Mouse (Mus musculus): Measurements from ENCODE around the gene Podnl1. TPM values are rescaled to one million over a fixed set of nuclear protein-coding genes. Genes with fewer than 3 reads are reported as not detected.

The Podnl1 gene
- polyA plus RNA-seq, 2 experiments, result 0.04 TPM; not detected in 1

DNA sequence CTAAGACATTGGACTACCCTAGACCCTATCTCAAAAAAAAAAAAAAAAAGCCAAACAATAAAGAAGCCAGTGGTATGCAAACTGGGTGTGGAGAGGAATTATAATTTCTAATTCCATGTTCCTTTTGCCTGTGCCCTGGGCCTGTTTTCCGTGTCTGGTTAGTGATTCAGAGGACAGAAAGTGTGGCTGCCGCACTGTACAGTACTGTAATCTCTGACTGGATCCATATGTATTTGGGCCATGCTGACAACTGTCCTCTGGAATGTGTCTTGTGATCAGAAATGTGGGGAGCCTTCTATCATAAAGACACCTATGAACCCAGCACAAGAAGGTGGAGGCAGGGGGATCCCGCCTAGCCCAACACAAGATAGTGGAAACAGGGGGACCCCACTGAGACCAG lies 3.6 kb upstream of the Podnl1 start:
- H3K27ac ChIP-seq, result no peak overlapping the region
- no peaks in the 10 kb centered on the region for H3K36me3 ChIP-seq (replicated peaks; ENCODE audit: control insufficient read depth, insufficient read depth, low read depth)
- no peak overlapping the region for H3K4me2 ChIP-seq (ENCODE audit: low read depth)
- WGBS (ENCODE audit: insufficient replicate concordance), result 64% methylated on average over 3 of the region's 3 CpGs
- H3K4me1 ChIP-seq (replicated peaks; ENCODE audit: control insufficient read depth in 2 of 2, insufficient read depth in 2 of 2, low read length in 1 of 2), result no peaks in the 10 kb centered on the region
- no peak overlapping the region for H3K9ac ChIP-seq (replicated peaks)
- H3K4me3 ChIP-seq (ENCODE audit: insufficient read depth in 1 of 2, low read depth in 2 of 2, low read length in 2 of 2), result no peak overlapping the region
- no peaks in the 10 kb centered on the region for H3K9me3 ChIP-seq (ENCODE audit: control insufficient read depth, low read length)
- TF ChIP-seq EP300 (IDR thresholded peaks at IDR 0.05; ENCODE audit: low read depth) (no peak), CTCF (IDR thresholded peaks at IDR 0.05; ENCODE audit: low read depth) (no peak)
- no peaks in the 10 kb centered on the region for H3K27me3 ChIP-seq (ENCODE audit: control insufficient read depth, insufficient read depth, low read length)
- ATAC-seq (ENCODE audit: insufficient read depth) (no peak), DNase-seq (ENCODE audit: low read depth in 3 of 3, low spot score in 3 of 3) (no peak)

DNA sequence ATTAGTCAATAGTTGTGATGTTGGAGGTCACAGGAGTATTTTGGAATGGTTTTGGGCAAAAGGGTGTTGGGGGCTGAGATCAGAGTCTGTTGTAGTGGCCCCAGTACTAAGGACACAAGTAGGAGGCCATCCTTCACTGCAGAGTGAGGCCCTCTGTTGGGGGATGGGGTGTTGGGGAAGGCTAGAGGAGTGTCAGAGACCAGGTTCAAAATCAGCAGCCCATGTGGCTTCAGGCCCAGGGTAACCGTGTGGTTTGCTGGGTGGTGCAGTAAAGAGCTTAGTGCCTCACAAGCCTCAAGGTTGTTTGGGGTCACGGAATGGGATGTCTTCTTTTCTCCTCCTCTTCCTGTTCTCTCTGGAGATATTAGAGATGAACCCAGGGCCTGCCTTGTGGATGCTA lies 953 bp downstream of the Podnl1 start:
- no peak for ATAC-seq (ENCODE audit: insufficient read depth)
- no peak for TF ChIP-seq EP300 (IDR thresholded peaks at IDR 0.05; ENCODE audit: low read depth)
- TF ChIP-seq CTCF (IDR thresholded peaks at IDR 0.05; ENCODE audit: low read depth), result no peak

DNA sequence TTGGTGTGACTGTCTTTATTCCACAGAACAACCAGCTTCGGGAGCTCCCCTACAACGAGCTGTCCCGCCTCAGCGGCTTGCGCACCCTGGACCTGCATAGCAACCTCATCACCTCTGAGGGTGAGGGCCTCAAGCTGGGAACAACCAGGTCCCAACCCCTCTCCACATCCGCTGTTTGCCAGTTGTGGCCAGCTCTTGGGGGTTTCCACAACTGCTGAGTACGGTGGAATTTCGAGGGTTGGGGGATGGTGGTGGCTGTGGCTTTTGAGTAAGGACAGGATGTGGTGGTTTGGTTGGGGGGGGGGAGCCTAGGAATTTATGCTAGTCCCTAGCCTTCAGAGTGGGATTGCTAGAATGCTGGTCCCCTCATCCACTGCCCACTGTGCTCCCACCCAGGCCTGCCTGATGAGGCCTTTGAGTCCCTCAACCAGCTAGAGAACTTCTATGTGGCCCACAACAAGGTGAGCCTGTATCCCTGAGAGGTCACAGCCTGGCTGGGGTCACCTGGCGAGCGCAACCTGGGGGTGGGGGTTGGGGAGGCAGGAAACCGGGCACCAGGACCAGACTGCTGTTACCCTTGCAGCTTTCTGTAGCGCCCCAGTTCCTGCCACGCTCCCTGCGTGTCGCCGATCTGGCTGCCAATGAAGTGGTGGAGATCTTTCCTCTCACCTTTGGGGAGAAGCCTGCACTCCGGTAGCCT lies 1.6 kb downstream of the Podnl1 start:
- WGBS (ENCODE audit: insufficient replicate concordance), result 36% methylated on average over 17 of the region's 17 CpGs
- Histone ChIP-seq H3K9me3 (ENCODE audit: control insufficient read depth, low read length) (no peaks in the 10 kb centered on the region), H3K27me3 (ENCODE audit: control insufficient read depth, insufficient read depth, low read length) (no peaks in the 10 kb centered on the region), H3K27ac (no peak overlapping the region), H3K4me2 (ENCODE audit: low read depth) (no peak overlapping the region), H3K36me3 (replicated peaks; ENCODE audit: control insufficient read depth, insufficient read depth, low read depth) (no peaks in the 10 kb centered on the region), H3K4me1 (replicated peaks; ENCODE audit: control insufficient read depth in 2 of 2, insufficient read depth in 2 of 2, low read length in 1 of 2) (no peaks in the 10 kb centered on the region), H3K9ac (replicated peaks) (no peak overlapping the region), H3K4me3 (ENCODE audit: insufficient read depth in 1 of 2, low read depth in 2 of 2, low read length in 2 of 2) (no peak overlapping the region)
- no peak for DNase-seq (ENCODE audit: low read depth in 3 of 3, low spot score in 3 of 3)
- ATAC-seq (ENCODE audit: insufficient read depth), result no peak
- no peak for TF ChIP-seq EP300 (IDR thresholded peaks at IDR 0.05; ENCODE audit: low read depth)
- no peak for TF ChIP-seq CTCF (IDR thresholded peaks at IDR 0.05; ENCODE audit: low read depth)

More for the DNA sequence above, 953 bp downstream of the Podnl1 start:
- Histone ChIP-seq H3K4me3 (ENCODE audit: insufficient read depth in 1 of 2, low read depth in 2 of 2, low read length in 2 of 2) (no peak overlapping the region), H3K4me2 (ENCODE audit: low read depth) (no peak overlapping the region), H3K9ac (replicated peaks) (no peak overlapping the region), H3K36me3 (replicated peaks; ENCODE audit: control insufficient read depth, insufficient read depth, low read depth) (no peaks in the 10 kb centered on the region), H3K27ac (no peak overlapping the region), H3K9me3 (ENCODE audit: control insufficient read depth, low read length) (no peaks in the 10 kb centered on the region), H3K27me3 (ENCODE audit: control insufficient read depth, insufficient read depth, low read length) (no peaks in the 10 kb centered on the region), H3K4me1 (replicated peaks; ENCODE audit: control insufficient read depth in 2 of 2, insufficient read depth in 2 of 2, low read length in 1 of 2) (no peaks in the 10 kb centered on the region)
- no peak for DNase-seq (ENCODE audit: low read depth in 3 of 3, low spot score in 3 of 3)
- WGBS (ENCODE audit: insufficient replicate concordance), result 42% methylated on average over 2 of the region's 2 CpGs

DNA sequence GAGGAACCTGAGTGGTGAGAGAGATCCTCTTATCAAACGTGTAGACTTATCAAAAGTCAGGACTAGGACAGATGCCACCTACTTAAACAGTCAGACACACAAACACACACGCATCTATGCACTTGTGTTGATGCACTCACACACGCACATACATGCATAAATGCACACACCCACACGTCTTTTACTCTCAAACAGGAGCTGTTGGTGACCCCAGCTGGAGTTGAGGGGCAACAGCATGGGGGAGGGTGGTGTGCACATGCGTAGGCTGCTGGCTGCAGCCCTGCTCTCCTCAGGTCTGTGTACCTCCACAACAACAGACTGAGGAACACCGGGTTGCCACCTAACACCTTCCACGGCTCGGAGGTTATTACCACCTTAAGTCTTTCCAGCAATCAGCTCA lies 2.5 kb downstream of the Podnl1 start:
- H3K9me3 ChIP-seq (ENCODE audit: control insufficient read depth, low read length), result no peaks in the 10 kb centered on the region
- DNase-seq (ENCODE audit: low read depth in 3 of 3, low spot score in 3 of 3) (no peak), ATAC-seq (ENCODE audit: insufficient read depth) (no peak)
- no peaks in the 10 kb centered on the region for H3K27me3 ChIP-seq (ENCODE audit: control insufficient read depth, insufficient read depth, low read length)
- no peaks in the 10 kb centered on the region for H3K4me1 ChIP-seq (replicated peaks; ENCODE audit: control insufficient read depth in 2 of 2, insufficient read depth in 2 of 2, low read length in 1 of 2)
- H3K9ac ChIP-seq (replicated peaks), result no peak overlapping the region
- no peak overlapping the region for H3K4me3 ChIP-seq (ENCODE audit: insufficient read depth in 1 of 2, low read depth in 2 of 2, low read length in 2 of 2)
- TF ChIP-seq EP300 (IDR thresholded peaks at IDR 0.05; ENCODE audit: low read depth) (no peak), CTCF (IDR thresholded peaks at IDR 0.05; ENCODE audit: low read depth) (no peak)
- no peak overlapping the region for H3K4me2 ChIP-seq (ENCODE audit: low read depth)
- no peaks in the 10 kb centered on the region for H3K36me3 ChIP-seq (replicated peaks; ENCODE audit: control insufficient read depth, insufficient read depth, low read depth)
- H3K27ac ChIP-seq, result no peak overlapping the region
- 38% methylated on average over 8 of the region's 8 CpGs for WGBS (ENCODE audit: insufficient replicate concordance)

DNA sequence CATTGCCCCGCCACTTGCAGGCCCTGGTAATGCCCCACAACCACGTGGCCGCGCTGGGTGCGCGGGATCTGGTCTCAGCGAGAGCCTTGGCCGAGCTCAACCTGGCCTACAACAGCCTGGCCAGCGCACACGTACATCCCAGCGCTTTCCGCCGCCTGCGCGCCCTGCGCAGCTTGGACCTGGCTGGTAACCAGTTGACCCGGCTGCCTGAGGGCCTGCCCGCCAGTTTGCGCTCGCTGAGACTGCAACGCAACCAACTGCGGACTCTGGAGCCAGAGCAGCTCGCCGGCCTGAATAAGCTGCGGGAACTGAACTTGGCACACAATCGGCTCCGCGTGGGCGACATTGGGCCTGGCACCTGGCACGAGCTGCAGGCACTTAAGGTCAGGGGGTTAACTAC lies 5.0 kb downstream of the Podnl1 start:
- ATAC-seq (ENCODE audit: insufficient read depth) (no peak), DNase-seq (ENCODE audit: low read depth in 3 of 3, low spot score in 3 of 3) (no peak)

More for the DNA sequence above, 5.0 kb downstream of the Podnl1 start:
- no peaks in the 10 kb centered on the region for H3K27me3 ChIP-seq (ENCODE audit: control insufficient read depth, insufficient read depth, low read length)
- TF ChIP-seq CTCF (IDR thresholded peaks at IDR 0.05; ENCODE audit: low read depth) (no peak), EP300 (IDR thresholded peaks at IDR 0.05; ENCODE audit: low read depth) (no peak)
- 65% methylated on average over 30 of the region's 30 CpGs for WGBS (ENCODE audit: insufficient replicate concordance)
- H3K9me3 ChIP-seq (ENCODE audit: control insufficient read depth, low read length), result no peaks in the 10 kb centered on the region
- no peaks in the 10 kb centered on the region; the same call in 1 of the 2 replicates for H3K36me3 ChIP-seq (replicated peaks; ENCODE audit: control insufficient read depth, insufficient read depth, low read depth)
- no peak overlapping the region for H3K9ac ChIP-seq (replicated peaks)
- no peak overlapping the region for H3K4me2 ChIP-seq (ENCODE audit: low read depth)
- no peak overlapping the region for H3K4me3 ChIP-seq (ENCODE audit: insufficient read depth in 1 of 2, low read depth in 2 of 2, low read length in 2 of 2)
- no peak overlapping the region for H3K27ac ChIP-seq
- H3K4me1 ChIP-seq (replicated peaks; ENCODE audit: control insufficient read depth in 2 of 2, insufficient read depth in 2 of 2, low read length in 1 of 2), result no peaks in the 10 kb centered on the region

All from liver, embryonic 14.5 days (tissue).